Mouse (Mus musculus) midbrain, embryonic 14.5 days (tissue): ENCODE measurements around the gene Grik4. TPM values are rescaled to one million over a fixed set of nuclear protein-coding genes. Genes with fewer than 3 reads are reported as not detected.

Experiments used
- ATAC-seq: fragments of 200-750 bp; cut with Nextera tagmentation; 2 replicates; pipeline ENCODE4 v1.8.0; 2017; ENCODE audit warnings: moderate number of reproducible peaks, moderate library complexity; ENCODE audit not compliant: low FRiP score, low TSS enrichment
- DNase-seq: peaks from one replicate; pipeline ENCODE4 v3.0.0-alpha.2; 2015
- H3K27ac ChIP-seq: fragments of 300-500 bp; sonication (generic); replicated peaks from 2 replicates; pipeline ENCODE4 v1.5.1; 2014; ENCODE audit warnings: mild to moderate bottlenecking, low read depth, low read length, moderate library complexity
- H3K27me3 ChIP-seq: fragments of 300-500 bp; sonication (generic); 2 replicates; pipeline ENCODE4 v1.6.1; 2014; ENCODE audit warnings: low read length, control low read depth, mixed read lengths; ENCODE audit not compliant: control insufficient read depth, insufficient read depth
- H3K36me3 ChIP-seq: fragments of 300-500 bp; sonication (generic); 2 replicates; pipeline ENCODE4 v1.6.1; 2014; ENCODE audit warnings: low read length, control low read depth; ENCODE audit not compliant: control insufficient read depth, insufficient read depth
- H3K4me1 ChIP-seq: fragments of 300-500 bp; sonication (generic); 2 replicates; pipeline ENCODE4 v1.6.1; 2014; ENCODE audit warnings: mild to moderate bottlenecking, antibody characterized with exemption, low read length, control low read depth; ENCODE audit not compliant: control insufficient read depth, insufficient read depth
- H3K4me2 ChIP-seq: fragments of 300-500 bp; sonication (generic); 2 replicates; pipeline ENCODE4 v1.6.1; 2014; ENCODE audit warnings: mild to moderate bottlenecking, low read length, moderate library complexity
- H3K4me3 ChIP-seq: fragments of 300-500 bp; sonication (generic); replicated peaks from 2 replicates; pipeline ENCODE4 v1.5.1; 2014; ENCODE audit warnings: low read depth, low read length
- H3K9ac ChIP-seq: fragments of 300-500 bp; sonication (generic); replicated peaks from 2 replicates; pipeline ENCODE4 v1.6.1; 2014; ENCODE audit warnings: mild to moderate bottlenecking, low read length, moderate library complexity
- H3K9me3 ChIP-seq: fragments of 300-500 bp; sonication (generic); 2 replicates; pipeline ENCODE4 v1.6.1; 2016; ENCODE audit warnings: low read length, control low read depth, mixed read lengths; ENCODE audit not compliant: control insufficient read depth
- WGBS: fragments of 180-500 bp; shearing (Covaris S2); extraction: QIAGEN DNeasy Blood & Tissue Kit; methylation state at CpG from one replicate; pipeline ENCODE4 v1.1.7; 2014; 5-methylcytosine and 5-hydroxymethylcytosine counted together
- polyA plus RNA-seq: library from polyadenylated mRNA; unstranded; fragments of >200 nt; fragmentation: Nextera tagmentation; extraction: Ambion mirVana; gene quantifications from 2 replicates; pipeline ENCODE4 v1.2.1, GENCODE M21; 2014

Gene Grik4
- polyA plus RNA-seq, 1 experiment from 2014 or later: 4.4 TPM

GRCm38 (mm10) chr9:42652756-42653155 lies 291.5 kb downstream of the Grik4 start:
- Histone ChIP-seq H3K4me1 (peaks cover 13% of the 10 kb centered on the region), H3K27me3 (no peaks in the 10 kb centered on the region), H3K9me3 (no peaks in the 10 kb centered on the region), H3K4me2 (no peak overlapping the region), H3K36me3 (no peaks in the 10 kb centered on the region), H3K27ac (no peak overlapping the region), H3K4me3 (no peak overlapping the region), H3K9ac (no peak overlapping the region)
- DNase-seq (peak; percentile 57), ATAC-seq (no peak)
- 75% methylated on average over 2 of the region's 2 CpGs for WGBS

GRCm38 (mm10) chr9:42652309-42652708 lies 292.0 kb downstream of the Grik4 start:
- Histone ChIP-seq H3K9ac (no peak overlapping the region), H3K4me1 (peaks cover 15% of the 10 kb centered on the region), H3K36me3 (no peaks in the 10 kb centered on the region), H3K27me3 (no peaks in the 10 kb centered on the region), H3K9me3 (no peaks in the 10 kb centered on the region), H3K4me3 (no peak overlapping the region), H3K27ac (no peak overlapping the region; the same call in 1 of the 2 replicates), H3K4me2 (no peak overlapping the region)
- WGBS: 35% methylated on average over 4 of the region's 4 CpGs
- ATAC-seq (no peak), DNase-seq (peak; percentile 47)

- no peak overlapping the region for H3K27ac ChIP-seq
- WGBS: 68% methylated on average over 5 of the region's 5 CpGs
- H3K4me2 ChIP-seq: no peak overlapping the region
- H3K4me3 ChIP-seq: no peak overlapping the region
- H3K4me1 ChIP-seq: 0 out of 2 replicates have a peak, but pooled peaks cover 10% of the 10 kb centered on the region
- H3K9me3 ChIP-seq: no peaks in the 10 kb centered on the region
- H3K9ac ChIP-seq: no peak overlapping the region
- DNase-seq: no peak
- H3K27me3 ChIP-seq: no peaks in the 10 kb centered on the region
- no peaks in the 10 kb centered on the region for H3K36me3 ChIP-seq
- no peak for ATAC-seq
These were observed 294.4 kb downstream of the Grik4 start for GRCm38 (mm10) chr9:42649872-42650271.

DNA sequence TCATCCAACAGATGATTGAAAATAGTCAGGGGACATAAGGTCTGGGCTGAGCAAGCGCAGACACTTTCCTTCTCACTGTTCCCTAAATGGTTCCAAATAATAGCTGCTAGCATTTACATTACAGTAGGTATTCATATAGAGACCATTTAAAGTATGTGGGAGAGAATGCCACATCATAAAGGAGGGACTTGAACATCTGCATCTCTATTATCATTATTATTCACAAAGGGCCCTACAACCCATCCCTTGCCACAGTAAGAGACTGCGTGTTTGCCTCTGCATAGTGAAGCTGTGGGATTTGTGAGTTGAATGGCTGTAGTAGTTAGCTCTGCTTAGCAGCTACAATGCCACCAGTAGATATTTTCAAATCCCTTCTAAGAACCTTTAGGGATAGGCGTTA lies 296.2 kb downstream of the Grik4 start:
- no peak for ATAC-seq
- Histone ChIP-seq H3K9me3 (no peaks in the 10 kb centered on the region), H3K27me3 (no peaks in the 10 kb centered on the region), H3K36me3 (no peaks in the 10 kb centered on the region), H3K27ac (no peak overlapping the region), H3K4me1 (0 out of 2 replicates have a peak, but pooled peaks cover 10% of the 10 kb centered on the region), H3K4me2 (no peak overlapping the region), H3K9ac (no peak overlapping the region), H3K4me3 (no peak overlapping the region)
- WGBS: 86% methylated on average over 3 of the region's 3 CpGs
- DNase-seq: no peak

DNA sequence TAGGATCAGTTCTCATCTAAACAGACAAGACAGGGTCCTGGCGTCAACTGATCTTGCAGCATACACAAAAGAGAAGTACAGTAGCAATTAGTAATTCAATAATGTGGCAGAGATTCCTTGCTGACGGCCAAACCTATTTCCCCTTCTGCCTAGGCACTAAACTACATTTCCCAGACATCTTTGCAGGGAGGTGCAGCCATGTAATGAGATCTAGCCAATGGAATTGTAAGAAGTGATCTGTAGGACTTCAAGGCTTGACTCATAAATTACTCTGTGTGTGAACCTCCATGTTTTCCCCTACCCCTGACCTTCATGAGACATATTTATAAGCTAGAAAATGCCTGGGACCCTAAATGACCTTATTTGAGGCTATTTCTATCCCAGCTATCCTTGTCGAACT lies 296.7 kb downstream of the Grik4 start:
- 73% methylated on average over 3 of the region's 3 CpGs for WGBS
- H3K4me3 ChIP-seq: no peak overlapping the region
- H3K9me3 ChIP-seq: no peaks in the 10 kb centered on the region
- ATAC-seq (no peak), DNase-seq (no peak)
- H3K27me3 ChIP-seq: no peaks in the 10 kb centered on the region
- peaks cover 14% of the 10 kb centered on the region for H3K4me1 ChIP-seq
- H3K36me3 ChIP-seq: no peaks in the 10 kb centered on the region
- H3K9ac ChIP-seq: no peak overlapping the region
- no peak overlapping the region for H3K4me2 ChIP-seq
- no peak overlapping the region for H3K27ac ChIP-seq

DNA sequence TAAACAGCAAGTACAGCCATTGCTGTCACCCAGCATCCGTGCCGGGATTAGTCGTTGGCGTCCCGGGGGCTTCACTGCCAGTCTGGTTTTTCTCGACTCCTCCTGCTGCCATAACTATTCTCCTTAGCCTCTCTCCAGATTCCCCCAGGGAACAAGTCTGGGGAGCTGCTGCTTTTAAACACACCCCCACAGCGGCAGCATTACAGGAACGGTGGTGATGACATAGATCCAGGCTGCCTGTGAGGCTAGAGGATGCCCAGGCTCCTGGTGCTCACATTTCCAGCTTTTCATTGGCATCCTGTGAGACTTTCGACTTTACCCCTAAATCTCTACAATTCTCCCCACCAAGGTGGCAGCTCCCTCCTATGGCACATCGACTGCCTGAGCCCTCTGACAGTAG lies 297.5 kb downstream of the Grik4 start:
- Histone ChIP-seq H3K36me3 (no peaks in the 10 kb centered on the region), H3K27me3 (no peaks in the 10 kb centered on the region), H3K9me3 (no peaks in the 10 kb centered on the region), H3K27ac (no peak overlapping the region), H3K4me1 (peaks cover 20% of the 10 kb centered on the region), H3K4me3 (no peak overlapping the region), H3K9ac (no peak overlapping the region), H3K4me2 (no peak overlapping the region)
- no peak for ATAC-seq
- DNase-seq: no peak
- 63% methylated on average over 10 of the region's 10 CpGs for WGBS

- Histone ChIP-seq H3K4me2 (no peak overlapping the region), H3K27ac (no peak overlapping the region)
- WGBS: 79% methylated on average over 5 of the region's 5 CpGs
These were observed 299.1 kb downstream of the Grik4 start for GRCm38 (mm10) chr9:42645161-42645560.

GRCm38 (mm10) chr9:42642821-42643220 lies 301.5 kb downstream of the Grik4 start:
- WGBS: 28% methylated on average over 5 of the region's 5 CpGs
- H3K4me1 ChIP-seq: peaks cover 24% of the 10 kb centered on the region
- no peak overlapping the region for H3K9ac ChIP-seq
- H3K27me3 ChIP-seq: no peaks in the 10 kb centered on the region
- no peak overlapping the region for H3K4me3 ChIP-seq
- no peak for ATAC-seq
- H3K4me2 ChIP-seq: no peak overlapping the region
- no peaks in the 10 kb centered on the region for H3K9me3 ChIP-seq
- no peaks in the 10 kb centered on the region for H3K36me3 ChIP-seq
- DNase-seq: peak; percentile 60
- no peak overlapping the region for H3K27ac ChIP-seq

More at GRCm38 (mm10) chr9:42645161-42645560, 299.1 kb downstream of the Grik4 start:
- no peak overlapping the region for H3K9ac ChIP-seq
- no peaks in the 10 kb centered on the region for H3K27me3 ChIP-seq
- H3K4me3 ChIP-seq: no peak overlapping the region
- H3K9me3 ChIP-seq: no peaks in the 10 kb centered on the region
- peaks cover 20% of the 10 kb centered on the region for H3K4me1 ChIP-seq
- no peak for ATAC-seq
- no peaks in the 10 kb centered on the region for H3K36me3 ChIP-seq
- no peak for DNase-seq

GRCm38 (mm10) chr9:42641550-42642117 lies 302.7 kb downstream of the Grik4 start:
- Histone ChIP-seq H3K36me3 (no peaks in the 10 kb centered on the region), H3K4me3 (no peak overlapping the region), H3K4me2 (no peak overlapping the region), H3K27me3 (no peaks in the 10 kb centered on the region), H3K9me3 (no peaks in the 10 kb centered on the region), H3K27ac (no peak overlapping the region), H3K9ac (no peak overlapping the region), H3K4me1 (peaks cover 15% of the 10 kb centered on the region)
- ATAC-seq: no peak
- DNase-seq: no peak
- WGBS: 68% methylated on average over 11 of the region's 11 CpGs
